Mouse (Mus musculus) lung, adult 2 months (tissue): Measurements from ENCODE around the gene Rcan2.

Experiments used
- CTCF ChIP-seq: fragments of 200-500 bp; IDR thresholded peaks from 2 replicates; pipeline ENCODE4 v1.5.1; 2011; ENCODE audit warnings: mild to moderate bottlenecking, low read length, control low read depth; ENCODE audit not compliant: insufficient read depth
- POLR2A ChIP-seq: fragments of 200-500 bp; IDR thresholded peaks from 2 replicates; pipeline ENCODE4 v1.6.1; 2011; ENCODE audit warnings: low read depth, mild to moderate bottlenecking, control low read depth, low read length, borderline replicate concordance; ENCODE audit errors: extremely low read depth

DNA sequence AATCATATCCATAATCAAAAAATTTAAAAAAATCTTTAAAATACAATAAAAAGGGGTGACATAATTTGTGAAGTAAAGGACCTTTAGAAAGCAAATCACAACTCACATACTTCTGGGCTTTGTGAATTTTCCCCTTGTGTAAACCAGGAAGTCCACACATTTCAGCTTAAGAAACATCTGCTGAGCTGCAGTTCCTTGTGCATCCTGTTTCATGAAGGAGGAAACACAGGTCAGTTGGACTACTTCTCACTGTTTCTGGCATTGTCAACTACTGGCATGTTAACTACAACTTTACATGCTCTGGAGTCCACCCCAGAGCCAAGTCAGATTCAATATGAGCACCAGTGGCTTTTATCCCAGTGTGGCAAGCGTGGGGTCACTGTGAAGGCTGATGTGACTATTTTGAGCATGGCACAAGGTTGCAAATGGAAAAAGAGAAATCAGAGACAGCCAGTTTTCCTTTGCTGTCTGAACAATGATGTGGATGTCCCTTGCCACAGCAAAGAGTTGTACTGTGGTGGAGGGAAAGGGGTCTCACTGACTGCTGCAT, 6.3 kb upstream of the Rcan2 start:
- TF ChIP-seq CTCF (no peak), POLR2A (no peak)
